Mouse (Mus musculus): ENCODE results near the gene Camk2d. TPM values are rescaled to one million over a fixed set of nuclear protein-coding genes. Genes with fewer than 3 reads are reported as not detected.

Camk2d gene
- total RNA-seq, 1 experiment: 12.4 TPM

- in situ Hi-C loops (cut with MboI; ENCODE audit: low sequenced_read_pairs in 2 of 2, unreplicated experiment in 2 of 2): no loop called here
- Histone ChIP-seq H3K27ac (ENCODE audit: insufficient read depth, low read depth, low read length, poor library complexity, severe bottlenecking) (no peak overlapping the region), H3K36me3 (ENCODE audit: control insufficient read depth, insufficient read depth, low read length, poor library complexity, severe bottlenecking) (no peaks in the 10 kb centered on the region), H3K4me3 (ENCODE audit: insufficient read depth in 1 of 2, low read depth in 1 of 2, low read length in 2 of 2, poor library complexity in 1 of 2, severe bottlenecking in 1 of 2) (no peak overlapping the region), H3K4me1 (ENCODE audit: control insufficient read depth in 2 of 2, insufficient read depth in 2 of 2, low read length in 2 of 2, poor library complexity in 1 of 2) (no peaks in the 10 kb centered on the region), H3K9ac (ENCODE audit: insufficient read depth, low read depth, low read length, poor library complexity, severe bottlenecking) (no peak overlapping the region), H3K9me3 (ENCODE audit: control insufficient read depth, insufficient read depth, low read depth, low read length) (no peaks in the 10 kb centered on the region)
- TF ChIP-seq ZNF384 (IDR thresholded peaks at IDR 0.05; ENCODE audit: low read depth, low read length) (no peak), MAFK (IDR thresholded peaks at IDR 0.05; ENCODE audit: insufficient read depth, low read depth, low read length) (no peak), ZC3H11A (IDR thresholded peaks at IDR 0.05; ENCODE audit: borderline replicate concordance, low read depth, low read length) (no peak), HCFC1 (IDR thresholded peaks at IDR 0.05; ENCODE audit: borderline replicate concordance, insufficient read depth, low read length) (no peak), CHD2 (IDR thresholded peaks at IDR 0.05; ENCODE audit: low read depth, low read length) (no peak)
- no peak for DNase-seq (ENCODE audit: low read depth, low spot score)
Measured at GRCm38 (mm10) chr3:126685363-126685762, 89.3 kb downstream of the Camk2d start.

- H3K36me3 ChIP-seq (ENCODE audit: control insufficient read depth, insufficient read depth, low read length, poor library complexity, severe bottlenecking): no peaks in the 10 kb centered on the region
- no peaks in the 10 kb centered on the region for H3K4me1 ChIP-seq (ENCODE audit: control insufficient read depth in 2 of 2, insufficient read depth in 2 of 2, low read length in 2 of 2, poor library complexity in 1 of 2)
- H3K9me3 ChIP-seq (ENCODE audit: control insufficient read depth, insufficient read depth, low read depth, low read length): no peaks in the 10 kb centered on the region
- in situ Hi-C loops (cut with MboI; ENCODE audit: low sequenced_read_pairs in 2 of 2, unreplicated experiment in 2 of 2): no loop called here
- H3K4me3 ChIP-seq (ENCODE audit: insufficient read depth in 1 of 2, low read depth in 1 of 2, low read length in 2 of 2, poor library complexity in 1 of 2, severe bottlenecking in 1 of 2): no peak overlapping the region
- no peak for DNase-seq (ENCODE audit: low read depth, low spot score)
- TF ChIP-seq HCFC1 (IDR thresholded peaks at IDR 0.05; ENCODE audit: borderline replicate concordance, insufficient read depth, low read length) (no peak), ZNF384 (IDR thresholded peaks at IDR 0.05; ENCODE audit: low read depth, low read length) (no peak), ZC3H11A (IDR thresholded peaks at IDR 0.05; ENCODE audit: borderline replicate concordance, low read depth, low read length) (no peak), CHD2 (IDR thresholded peaks at IDR 0.05; ENCODE audit: low read depth, low read length) (no peak), MAFK (IDR thresholded peaks at IDR 0.05; ENCODE audit: insufficient read depth, low read depth, low read length) (no peak)
- no peak overlapping the region for H3K9ac ChIP-seq (ENCODE audit: insufficient read depth, low read depth, low read length, poor library complexity, severe bottlenecking)
- no peak overlapping the region for H3K27ac ChIP-seq (ENCODE audit: insufficient read depth, low read depth, low read length, poor library complexity, severe bottlenecking)
Measured at GRCm38 (mm10) chr3:126687150-126687549, 91.0 kb downstream of the Camk2d start.

DNA sequence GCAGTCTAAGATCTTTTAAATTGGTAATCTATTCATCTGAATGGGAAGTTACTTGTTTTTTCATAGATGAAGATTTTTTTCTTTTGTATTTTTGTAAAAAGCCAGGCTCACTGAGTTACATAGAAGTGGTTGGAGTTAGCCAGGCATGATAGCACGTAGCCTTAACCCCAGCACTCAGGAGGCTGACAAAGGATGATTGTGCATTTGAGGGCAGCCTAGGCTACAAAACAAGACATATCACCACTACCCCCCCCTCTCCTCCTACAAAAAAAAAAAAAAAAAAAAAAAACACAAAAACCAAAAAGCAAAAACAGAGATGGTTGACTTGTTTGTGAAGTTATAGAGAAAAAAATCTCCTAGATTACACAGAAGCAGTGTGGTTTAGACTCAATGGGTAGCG lies 92.4 kb downstream of the Camk2d start:
- Histone ChIP-seq H3K27ac (ENCODE audit: insufficient read depth, low read depth, low read length, poor library complexity, severe bottlenecking) (no peak overlapping the region), H3K9me3 (ENCODE audit: control insufficient read depth, insufficient read depth, low read depth, low read length) (no peaks in the 10 kb centered on the region), H3K4me3 (ENCODE audit: insufficient read depth in 1 of 2, low read depth in 1 of 2, low read length in 2 of 2, poor library complexity in 1 of 2, severe bottlenecking in 1 of 2) (no peak overlapping the region), H3K9ac (ENCODE audit: insufficient read depth, low read depth, low read length, poor library complexity, severe bottlenecking) (no peak overlapping the region), H3K36me3 (ENCODE audit: control insufficient read depth, insufficient read depth, low read length, poor library complexity, severe bottlenecking) (no peaks in the 10 kb centered on the region), H3K4me1 (ENCODE audit: control insufficient read depth in 2 of 2, insufficient read depth in 2 of 2, low read length in 2 of 2, poor library complexity in 1 of 2) (no peaks in the 10 kb centered on the region)
- in situ Hi-C loops (cut with MboI; ENCODE audit: low sequenced_read_pairs in 2 of 2, unreplicated experiment in 2 of 2): no loop called here
- TF ChIP-seq ZNF384 (IDR thresholded peaks at IDR 0.05; ENCODE audit: low read depth, low read length) (no peak), HCFC1 (IDR thresholded peaks at IDR 0.05; ENCODE audit: borderline replicate concordance, insufficient read depth, low read length) (no peak), ZC3H11A (IDR thresholded peaks at IDR 0.05; ENCODE audit: borderline replicate concordance, low read depth, low read length) (no peak), CHD2 (IDR thresholded peaks at IDR 0.05; ENCODE audit: low read depth, low read length) (no peak), MAFK (IDR thresholded peaks at IDR 0.05; ENCODE audit: insufficient read depth, low read depth, low read length) (no peak)
- no peak for DNase-seq (ENCODE audit: low read depth, low spot score)

DNA sequence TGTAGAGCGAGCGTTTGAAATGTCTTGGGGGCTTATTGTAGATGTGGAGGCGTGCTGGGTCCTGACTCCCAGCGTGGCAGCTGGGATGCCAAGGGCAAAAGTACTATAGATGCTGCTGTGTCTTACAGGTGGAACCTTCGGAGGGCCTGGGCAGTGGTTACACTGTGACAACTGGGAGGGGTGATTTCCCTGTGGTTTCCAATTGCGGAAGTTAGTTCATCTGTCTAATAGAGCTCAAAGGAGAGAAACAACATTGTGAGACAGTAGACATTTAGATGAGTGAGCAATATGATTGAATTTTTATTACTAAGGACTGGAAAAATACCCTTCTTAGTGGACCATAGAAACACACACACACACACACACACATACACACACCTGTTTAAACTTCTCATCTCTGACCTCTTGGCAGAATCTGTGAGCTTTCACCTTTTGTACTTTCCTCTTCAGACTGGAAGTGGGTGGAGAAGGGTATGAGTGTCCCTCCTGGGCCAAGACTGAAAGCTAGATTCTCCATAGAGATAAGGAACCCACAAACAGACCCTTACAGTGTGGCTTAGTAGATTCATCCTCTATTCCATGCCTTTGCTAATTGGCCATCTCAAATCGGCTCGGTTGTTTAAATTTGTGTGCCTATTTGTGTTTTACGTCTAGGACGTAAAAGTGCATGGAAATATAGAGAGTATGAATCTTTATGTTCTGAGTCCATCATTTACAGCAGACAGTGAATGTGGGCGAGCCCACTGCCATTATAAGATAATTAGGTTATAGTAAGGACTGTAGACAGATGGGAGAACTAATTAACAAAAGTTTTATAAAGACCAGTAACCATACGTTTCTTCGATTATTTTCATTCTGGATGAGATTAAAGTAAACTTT lies 94.8 kb downstream of the Camk2d start:
- Histone ChIP-seq H3K9ac (ENCODE audit: insufficient read depth, low read depth, low read length, poor library complexity, severe bottlenecking) (no peak overlapping the region), H3K36me3 (ENCODE audit: control insufficient read depth, insufficient read depth, low read length, poor library complexity, severe bottlenecking) (no peaks in the 10 kb centered on the region), H3K4me1 (ENCODE audit: control insufficient read depth in 2 of 2, insufficient read depth in 2 of 2, low read length in 2 of 2, poor library complexity in 1 of 2) (no peaks in the 10 kb centered on the region), H3K27ac (ENCODE audit: insufficient read depth, low read depth, low read length, poor library complexity, severe bottlenecking) (no peak overlapping the region), H3K9me3 (ENCODE audit: control insufficient read depth, insufficient read depth, low read depth, low read length) (no peaks in the 10 kb centered on the region), H3K4me3 (ENCODE audit: insufficient read depth in 1 of 2, low read depth in 1 of 2, low read length in 2 of 2, poor library complexity in 1 of 2, severe bottlenecking in 1 of 2) (no peak overlapping the region)
- in situ Hi-C loops (cut with MboI; ENCODE audit: low sequenced_read_pairs in 2 of 2, unreplicated experiment in 2 of 2): no loop called here
- TF ChIP-seq ZC3H11A (IDR thresholded peaks at IDR 0.05; ENCODE audit: borderline replicate concordance, low read depth, low read length) (no peak), HCFC1 (IDR thresholded peaks at IDR 0.05; ENCODE audit: borderline replicate concordance, insufficient read depth, low read length) (no peak), ZNF384 (IDR thresholded peaks at IDR 0.05; ENCODE audit: low read depth, low read length) (no peak), MAFK (IDR thresholded peaks at IDR 0.05; ENCODE audit: insufficient read depth, low read depth, low read length) (no peak), CHD2 (IDR thresholded peaks at IDR 0.05; ENCODE audit: low read depth, low read length) (no peak)
- no peak for DNase-seq (ENCODE audit: low read depth, low spot score)
